Mouse (Mus musculus) lung, postnatal 10 days (tissue): ENCODE measurements around the gene Plekho2.

ENCODE experiments used
- DNase-seq: peaks from one replicate; pipeline ENCODE4 v3.0.0; 2021

Gene Plekho2

DNA sequence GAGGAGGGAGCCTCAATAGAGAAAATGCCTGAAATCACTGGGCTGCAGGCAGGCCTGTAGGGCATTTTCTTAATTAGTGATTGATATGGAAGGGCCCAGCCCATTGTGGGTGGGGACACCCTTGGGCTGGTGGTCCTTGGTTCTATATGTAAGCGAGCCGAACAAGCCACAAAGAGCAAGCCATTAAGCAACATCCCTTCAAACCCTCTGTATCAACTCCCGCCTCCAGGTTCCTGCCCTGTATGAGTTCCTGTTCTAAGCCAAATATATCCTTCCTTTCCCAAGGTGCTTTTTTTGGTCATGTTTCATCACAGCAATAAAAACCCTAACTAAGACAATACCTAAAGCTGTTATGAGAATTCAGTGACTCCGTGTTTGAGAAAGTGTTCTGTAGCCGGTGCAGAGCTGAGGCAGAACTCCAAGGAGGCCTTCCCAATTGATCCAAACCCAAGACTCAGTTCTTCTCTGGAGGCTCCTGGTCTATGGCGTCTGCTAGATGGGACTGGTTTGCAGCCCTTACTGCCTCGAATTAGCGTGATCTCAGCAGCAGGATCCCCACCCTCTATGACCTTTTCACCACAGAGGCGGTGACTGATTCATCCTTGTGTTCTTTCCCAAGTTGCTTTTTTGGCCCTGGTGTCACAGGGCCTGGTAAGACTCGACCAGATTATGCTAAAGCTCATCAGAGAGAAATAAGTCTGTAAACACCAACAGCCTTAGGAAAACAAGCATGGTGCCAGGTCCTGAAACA lies 54.2 kb downstream of the Plekho2 start:
- DNase-seq: no peak

DNA sequence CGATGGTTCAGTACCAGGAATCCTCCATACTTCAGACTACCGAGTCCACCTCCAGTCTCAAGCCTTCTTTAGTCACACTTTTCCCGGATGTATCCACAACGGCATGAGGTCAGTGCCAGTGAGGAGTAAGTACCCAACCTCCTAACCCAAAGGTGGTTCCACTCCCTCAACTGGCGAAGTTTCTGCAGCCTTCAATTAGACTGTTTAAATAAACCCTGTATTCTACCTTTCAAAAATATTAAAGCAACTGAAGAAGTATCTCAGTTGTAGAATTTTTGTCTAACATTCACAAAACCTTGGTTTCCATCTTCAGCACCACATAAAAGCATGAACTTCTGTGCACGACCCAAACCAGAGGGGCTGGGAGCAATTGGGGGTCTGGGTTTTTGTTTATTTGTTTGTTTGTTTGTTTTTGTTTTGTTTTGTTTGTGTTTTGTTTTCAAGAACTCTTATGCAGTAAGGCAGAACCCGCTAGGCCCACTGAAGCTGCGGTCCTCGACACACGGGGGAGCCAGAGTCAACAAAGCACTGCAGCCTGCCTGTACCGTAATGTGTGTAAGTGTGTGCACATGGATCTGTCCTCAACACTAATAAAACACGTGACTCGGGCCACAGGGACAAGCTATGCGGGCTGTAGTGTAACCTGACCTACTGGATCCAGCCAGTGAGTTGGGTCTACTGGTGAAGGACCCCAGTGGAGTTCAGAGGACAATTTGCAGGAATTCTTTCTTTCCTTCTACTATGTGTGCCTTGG lies 56.1 kb downstream of the Plekho2 start:
- DNase-seq: peak; percentile 91

- no peak for DNase-seq
These were observed 59.3 kb downstream of the Plekho2 start for GRCm38 (mm10) chr9:65520505-65520876.

DNA sequence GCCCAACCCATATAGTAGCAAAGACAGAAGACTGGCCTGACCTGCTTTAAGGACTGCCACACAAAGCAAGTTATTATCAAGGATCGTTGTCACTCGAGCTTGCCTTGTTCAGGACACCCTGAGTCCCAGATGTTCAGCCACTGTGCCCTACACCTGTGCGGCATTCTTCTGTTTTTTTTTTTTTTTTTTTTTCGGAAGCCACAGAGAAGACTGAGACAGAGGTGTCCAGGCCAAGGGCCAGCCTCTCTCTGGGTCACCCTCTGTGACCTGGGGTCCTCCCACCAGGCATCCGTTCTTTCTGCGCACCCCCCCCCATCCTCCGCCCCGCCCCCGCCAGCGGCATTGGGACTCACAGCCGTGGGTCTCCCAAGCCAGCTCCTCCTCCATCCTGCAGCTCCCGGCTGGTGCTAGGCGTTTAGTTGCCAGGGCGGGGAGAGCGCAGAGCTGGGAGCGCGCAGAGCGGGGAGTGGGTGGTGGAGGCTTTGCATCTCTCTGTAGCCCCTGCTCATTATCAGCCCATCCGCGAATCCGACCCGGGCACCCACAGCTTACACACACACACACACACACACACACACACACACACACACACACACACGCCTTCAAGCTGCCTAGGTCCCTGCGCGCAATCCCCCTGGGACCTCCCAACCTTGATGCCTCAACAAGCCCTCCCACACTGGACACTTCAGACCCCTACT lies 59.9 kb downstream of the Plekho2 start, which contains the start of gene Ankdd1a:
Gene Ankdd1a (minus strand): TSS at position 387 of the 698 bp plus-strand sequence.
- peak; percentile 34 for DNase-seq

DNA sequence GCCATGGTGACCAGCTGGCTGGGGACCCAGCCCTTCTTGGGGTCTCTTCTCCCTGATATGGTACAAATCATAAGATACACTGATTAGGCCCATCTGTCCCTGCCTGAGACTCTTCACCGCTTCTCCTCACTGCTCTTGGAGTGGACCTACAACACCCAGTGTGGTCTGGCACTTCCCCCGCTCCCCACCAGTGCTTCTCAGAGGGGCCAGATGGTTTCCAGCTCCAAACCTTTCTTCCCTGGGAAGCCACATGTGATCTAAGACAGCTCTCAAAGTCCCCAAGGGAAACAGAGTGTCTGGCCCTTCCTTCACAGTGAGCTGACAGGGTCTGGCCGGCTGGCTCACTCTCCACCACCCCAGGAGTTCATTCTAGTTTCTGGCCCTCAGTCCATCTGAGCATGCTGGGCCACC lies 65.0 kb downstream of the Plekho2 start:
- no peak for DNase-seq

GRCm38 (mm10) chr9:65514431-65514830 lies 65.4 kb downstream of the Plekho2 start:
- no peak for DNase-seq

DNA sequence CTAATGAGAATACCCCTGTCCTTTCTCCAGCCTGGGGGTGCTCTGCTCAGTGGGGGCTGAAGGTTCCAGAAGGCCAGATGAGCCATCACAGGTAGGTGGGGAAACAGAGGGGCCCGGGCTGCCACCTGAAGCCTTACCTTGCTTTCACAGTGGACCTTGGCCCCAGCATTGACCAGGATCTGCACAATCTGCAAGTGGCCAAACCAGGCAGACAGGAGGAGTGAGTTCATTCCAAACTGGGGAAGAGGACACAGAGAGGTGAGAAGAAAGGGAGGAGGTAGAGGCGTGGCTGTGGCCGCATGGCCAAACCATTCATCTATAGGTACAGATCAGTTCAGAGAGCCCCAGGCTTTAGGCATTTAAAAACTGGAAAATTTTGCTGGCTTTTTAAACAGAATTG lies 67.3 kb downstream of the Plekho2 start:
- DNase-seq: no peak

GRCm38 (mm10) chr9:65508449-65508848 lies 71.4 kb downstream of the Plekho2 start:
- DNase-seq: no peak

- no peak for DNase-seq
These were observed 76.9 kb downstream of the Plekho2 start for GRCm38 (mm10) chr9:65502721-65503505.
